Mouse (Mus musculus) MEL (cell line): Measurements from ENCODE around the gene Pde1b. TPM values are rescaled to one million over a fixed set of nuclear protein-coding genes. Genes with fewer than 3 reads are reported as not detected.

ENCODE experiments used
- DNase-seq: peaks from one replicate; pipeline ENCODE4 v3.0.0; 2011; ENCODE audit warnings: low read depth, low spot score
- H3K27ac ChIP-seq: 2 replicates; pipeline ENCODE4 v1.5.1; 2012; ENCODE audit warnings: low read depth, mild to moderate bottlenecking, control low read depth, low read length, moderate library complexity; ENCODE audit not compliant: control insufficient read depth
- H3K27me3 ChIP-seq, 2 experiments: fragments of 150-350 bp in 1 of 2; sonication (generic) in 1 of 2; 2 replicates each; pipeline ENCODE4 v1.6.1; 2012; ENCODE audit warnings: low read length in 2 of 2, mild to moderate bottlenecking in 2 of 2, improper control_type of control experiment in 1 of 2, moderate library complexity in 1 of 2; ENCODE audit not compliant: insufficient read depth in 2 of 2, control insufficient read depth in 1 of 2
- H3K36me3 ChIP-seq, 2 experiments: 2 replicates each; pipeline ENCODE4 v1.6.1; 2012 to 2014; ENCODE audit warnings: low read length in 2 of 2, improper control_type of control experiment in 1 of 2, inconsistent platforms in 1 of 2, mild to moderate bottlenecking in 1 of 2; ENCODE audit not compliant: insufficient read depth in 2 of 2, control insufficient read depth in 1 of 2
- H3K4me1 ChIP-seq, 2 experiments: fragments of 150-350 bp in 1 of 2; sonication (generic) in 1 of 2; 2 replicates each; pipeline ENCODE4 v1.6.1; 2012; ENCODE audit warnings: low read length in 2 of 2, improper control_type of control experiment in 1 of 2, mild to moderate bottlenecking in 1 of 2; ENCODE audit not compliant: insufficient read depth in 2 of 2, control insufficient read depth in 1 of 2
- H3K4me3 ChIP-seq, 2 experiments: fragments of 150-350 bp in 1 of 2; sonication (generic) in 1 of 2; 2 replicates each; pipeline ENCODE4 v1.5.1; 2012; ENCODE audit warnings: low read depth in 2 of 2, low read length in 2 of 2, mild to moderate bottlenecking in 2 of 2, moderate library complexity in 2 of 2, control low read depth in 1 of 2, improper control_type of control experiment in 1 of 2; ENCODE audit not compliant: control insufficient read depth in 1 of 2, insufficient read depth in 1 of 2
- H3K79me2 ChIP-seq: 2 replicates; pipeline ENCODE4 v1.6.1; 2012; ENCODE audit warnings: mild to moderate bottlenecking, low read length, moderate library complexity; ENCODE audit not compliant: control insufficient read depth, poor library complexity, insufficient read depth
- H3K9ac ChIP-seq: 2 replicates; pipeline ENCODE4 v1.6.1; 2012; ENCODE audit warnings: low read depth, mild to moderate bottlenecking, control low read depth, low read length, moderate library complexity; ENCODE audit not compliant: control insufficient read depth, poor library complexity, severe bottlenecking
- H3K9me3 ChIP-seq: fragments of 150-350 bp; sonication (generic); replicated peaks from 2 replicates; pipeline ENCODE4 v1.6.1; 2012; ENCODE audit warnings: mild to moderate bottlenecking, low read length, improper control_type of control experiment, moderate library complexity; ENCODE audit not compliant: insufficient read depth
- BHLHE40 ChIP-seq: IDR thresholded peaks from 2 replicates; pipeline ENCODE4 v1.6.1; 2012; ENCODE audit warnings: low read depth, mild to moderate bottlenecking, inconsistent platforms, low read length, improper control_type of control experiment, borderline replicate concordance
- CHD1 ChIP-seq: IDR thresholded peaks from 2 replicates; pipeline ENCODE4 v1.6.1; 2012; ENCODE audit warnings: low read depth, mild to moderate bottlenecking, inconsistent platforms, low read length, improper control_type of control experiment
- CTCF ChIP-seq, 3 experiments: IDR thresholded peaks in 2 of 3; conservative IDR thresholded peaks in 1 of 3; 2 replicates each; pipeline ENCODE4 v1.5.1; 2011 to 2012; ENCODE audit warnings: low read length in 3 of 3, low read depth in 2 of 3, mild to moderate bottlenecking in 2 of 3, improper control_type of control experiment in 1 of 3, inconsistent platforms in 1 of 3, mixed read lengths in 1 of 3, moderate library complexity in 1 of 3; ENCODE audit not compliant: control insufficient read depth in 1 of 3, insufficient read depth in 1 of 3, poor library complexity in 1 of 3, severe bottlenecking in 1 of 3
- E2F4 ChIP-seq: IDR thresholded peaks from 2 replicates; pipeline ENCODE4 v1.6.1; 2011; ENCODE audit warnings: low read depth, low read length, improper control_type of control experiment, borderline replicate concordance
- ELF1 ChIP-seq: IDR thresholded peaks from 2 replicates; pipeline ENCODE4 v1.6.1; 2014; ENCODE audit warnings: low read depth, mild to moderate bottlenecking, inconsistent platforms, low read length, improper control_type of control experiment, moderate library complexity
- EP300 ChIP-seq, 2 experiments: IDR thresholded peaks; 2 replicates each; pipeline ENCODE4 v1.6.1; 2011; ENCODE audit warnings: improper control_type of control experiment in 2 of 2, low read length in 2 of 2, low read depth in 1 of 2, mild to moderate bottlenecking in 1 of 2
- ETS1 ChIP-seq: IDR thresholded peaks from 2 replicates; pipeline ENCODE4 v1.6.1; 2012; ENCODE audit warnings: low read depth, mild to moderate bottlenecking, inconsistent platforms, low read length, improper control_type of control experiment, moderate library complexity
- GABPA ChIP-seq: IDR thresholded peaks from 2 replicates; pipeline ENCODE4 v1.6.1; 2012; ENCODE audit warnings: low read depth, mild to moderate bottlenecking, inconsistent platforms, low read length, improper control_type of control experiment, moderate library complexity
- HCFC1 ChIP-seq: IDR thresholded peaks from 2 replicates; pipeline ENCODE4 v1.6.1; 2012; ENCODE audit warnings: low read depth, mild to moderate bottlenecking, inconsistent platforms, low read length, improper control_type of control experiment, moderate library complexity
- KAT2A ChIP-seq: conservative IDR thresholded peaks from 2 replicates; pipeline ENCODE4 v1.6.1; 2012; ENCODE audit warnings: low read depth, low read length, improper control_type of control experiment, inconsistent platforms
- MAFK ChIP-seq: IDR thresholded peaks from 2 replicates; pipeline ENCODE4 v1.6.1; 2011; ENCODE audit warnings: low read depth, mild to moderate bottlenecking, low read length, improper control_type of control experiment, borderline replicate concordance
- MAX ChIP-seq: IDR thresholded peaks from 2 replicates; pipeline ENCODE4 v1.6.1; 2011; ENCODE audit warnings: low read length, improper control_type of control experiment
- POLR2A ChIP-seq, 2 experiments: IDR thresholded peaks; 2 replicates each; pipeline ENCODE4 v1.6.1; 2011 to 2012; ENCODE audit warnings: low read length in 2 of 2, mild to moderate bottlenecking in 2 of 2, control low read depth in 1 of 2, improper control_type of control experiment in 1 of 2, low read depth in 1 of 2, moderate library complexity in 1 of 2; ENCODE audit not compliant: control insufficient read depth in 1 of 2, insufficient read depth in 1 of 2, poor library complexity in 1 of 2
- POLR2AphosphoS2 ChIP-seq: IDR thresholded peaks from 2 replicates; pipeline ENCODE4 v1.6.1; 2011; ENCODE audit warnings: low read length, improper control_type of control experiment
- RAD21 ChIP-seq: IDR thresholded peaks from 2 replicates; pipeline ENCODE4 v1.6.1; 2011; ENCODE audit warnings: mild to moderate bottlenecking, low read depth, low read length, improper control_type of control experiment
- RCOR1 ChIP-seq: IDR thresholded peaks from 2 replicates; pipeline ENCODE4 v1.6.1; 2012; ENCODE audit warnings: low read depth, mild to moderate bottlenecking, inconsistent platforms, low read length, improper control_type of control experiment
- SMC3 ChIP-seq: IDR thresholded peaks from 2 replicates; pipeline ENCODE4 v1.6.1; 2011; ENCODE audit warnings: low read depth, low read length, improper control_type of control experiment
- TAL1 ChIP-seq: IDR thresholded peaks from 2 replicates; pipeline ENCODE4 v1.6.1; 2012; ENCODE audit warnings: mild to moderate bottlenecking, inconsistent platforms, low read length, moderate library complexity, mixed read lengths
- TBP ChIP-seq: IDR thresholded peaks from 2 replicates; pipeline ENCODE4 v1.8.0; 2011; ENCODE audit warnings: low read depth, low read length, improper control_type of control experiment
- TCF12 ChIP-seq: IDR thresholded peaks from 2 replicates; pipeline ENCODE4 v1.6.1; 2014; ENCODE audit warnings: low read depth, mild to moderate bottlenecking, inconsistent platforms, low read length, improper control_type of control experiment, moderate library complexity
- USF2 ChIP-seq, 2 experiments: IDR thresholded peaks; 2 replicates each; pipeline ENCODE4 v1.6.1; 2011 to 2012; ENCODE audit warnings: improper control_type of control experiment in 2 of 2, low read length in 2 of 2, borderline replicate concordance in 1 of 2, inconsistent platforms in 1 of 2, low read depth in 1 of 2, mild to moderate bottlenecking in 1 of 2; ENCODE audit not compliant: insufficient read depth in 1 of 2
- ZC3H11A ChIP-seq: IDR thresholded peaks from 2 replicates; pipeline ENCODE4 v1.6.1; 2012; ENCODE audit warnings: low read depth, mild to moderate bottlenecking, inconsistent platforms, low read length, improper control_type of control experiment
- ZKSCAN1 ChIP-seq: IDR thresholded peaks from 2 replicates; pipeline ENCODE4 v1.6.1; 2012; ENCODE audit warnings: low read depth, mild to moderate bottlenecking, inconsistent platforms, low read length, improper control_type of control experiment, moderate library complexity
- polyA plus RNA-seq, 2 experiments: library from polyadenylated mRNA; stranded (reverse) in 1 of 2; unstranded in 1 of 2; fragments of >175 nt in 1 of 2; fragments of >200 nt in 1 of 2; gene quantifications; 2 replicates each; pipeline versions ENCODE4 v1.2.1 to v1.2.4; 2012; ENCODE audit warnings: low replicate concordance in 2 of 2, low read depth in 1 of 2; ENCODE audit not compliant: insufficient read length in 2 of 2, insufficient read depth in 1 of 2, missing spikeins in 1 of 2
- total RNA-seq: library from RNA; depleted of rRNA; stranded (reverse); fragments of 300-350 nt; gene quantifications from 2 replicates; pipeline ENCODE4 v1.2.3, GENCODE M21; 2012

Gene Pde1b
- total and polyA plus RNA-seq, 3 experiments = 2.4 to 4.5 TPM; not detected in 1

DNA sequence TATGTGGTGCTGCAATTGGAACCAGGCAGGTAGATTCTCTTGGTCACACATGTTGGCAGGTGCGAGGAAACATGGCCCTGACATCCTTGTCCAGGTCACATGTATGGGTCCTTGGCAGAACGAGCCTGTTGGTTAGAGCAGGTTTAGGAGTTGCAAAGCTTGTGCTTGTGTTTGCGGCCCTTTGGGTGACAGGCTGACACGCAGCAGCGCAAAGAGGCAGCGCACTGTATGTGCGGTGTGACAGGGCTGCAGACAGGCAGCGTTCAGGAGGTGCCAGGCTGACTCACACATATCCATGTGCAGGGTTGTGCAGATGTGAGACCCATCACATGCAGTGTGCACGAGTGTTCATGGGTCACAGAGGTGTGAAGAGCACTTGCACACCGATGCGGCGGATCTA is 826 bp downstream of the Pde1b start:
- DNase-seq = no peak
- H3K27ac ChIP-seq = no peak overlapping the region
- no peak overlapping the region for H3K9ac ChIP-seq
- no peaks in the 10 kb centered on the region for H3K27me3 ChIP-seq
- no peaks in the 10 kb centered on the region; a peak in 1 of 4 replicates for H3K36me3 ChIP-seq
- no peaks in the 10 kb centered on the region for H3K79me2 ChIP-seq
- TF ChIP-seq POLR2A (IDR thresholded peaks at IDR 0.05; ENCODE audit: control insufficient read depth in 1 of 2, insufficient read depth in 1 of 2, low read depth in 1 of 2, low read length in 2 of 2, poor library complexity in 1 of 2) (no peak), USF2 (IDR thresholded peaks at IDR 0.05; ENCODE audit: borderline replicate concordance in 1 of 2, insufficient read depth in 1 of 2, low read depth in 1 of 2, low read length in 2 of 2) (no peak), TBP (no peak), E2F4 (no peak), MAFK (no peak), ZKSCAN1 (no peak), KAT2A (no peak), ZC3H11A (no peak), SMC3 (no peak), RAD21 (no peak), HCFC1 (no peak), TAL1 (no peak)
- no peaks in the 10 kb centered on the region for H3K9me3 ChIP-seq
- H3K4me1 ChIP-seq = no peaks in the 10 kb centered on the region
- no peak overlapping the region for H3K4me3 ChIP-seq

DNA sequence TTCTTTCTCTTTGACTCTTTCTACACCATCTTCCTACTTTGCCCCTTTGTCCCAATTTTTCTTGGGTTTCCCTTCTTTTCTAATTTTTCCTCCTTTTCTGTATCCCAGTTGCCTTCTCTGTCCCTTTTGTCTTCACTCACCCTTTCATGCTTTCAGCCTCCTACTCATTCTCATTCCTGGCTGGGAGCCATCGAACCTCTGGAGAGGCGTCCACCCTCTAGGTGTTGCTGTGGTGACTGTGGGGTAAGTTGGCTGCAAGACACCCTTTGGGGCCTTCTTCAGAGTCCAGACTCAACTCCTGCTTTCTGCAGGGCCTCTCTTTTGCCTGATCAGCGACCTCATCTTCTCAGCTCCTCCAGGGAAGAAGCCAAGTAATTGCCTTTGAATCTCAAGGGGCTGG is 6.5 kb downstream of the Pde1b start:
- no peak for TF ChIP-seq EP300 (IDR thresholded peaks at IDR 0.05; ENCODE audit: low read depth in 1 of 2, low read length in 2 of 2)

DNA sequence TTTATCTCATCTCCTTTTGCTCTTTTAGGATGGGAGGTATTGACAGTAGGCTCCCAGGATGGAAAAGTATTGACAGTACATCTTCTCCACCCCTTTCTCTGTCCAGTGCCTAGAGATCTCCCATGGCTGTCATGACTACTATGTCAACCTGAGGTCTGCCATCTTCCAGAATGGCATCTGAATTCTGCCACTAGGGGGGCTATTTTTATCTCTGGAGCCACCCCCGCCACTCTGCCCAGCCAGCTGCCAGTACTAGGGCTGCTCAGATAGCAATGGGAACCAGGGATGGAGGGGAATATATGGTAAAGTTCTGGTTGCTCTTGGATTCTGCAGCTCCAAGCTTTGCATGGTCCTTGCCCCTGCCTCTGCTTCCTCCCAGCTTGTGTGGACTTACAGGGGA is 8.8 kb downstream of the Pde1b start:
- Histone ChIP-seq H3K9me3 (no peaks in the 10 kb centered on the region), H3K4me1 (no peaks in the 10 kb centered on the region), H3K36me3 (no peaks in the 10 kb centered on the region), H3K79me2 (no peaks in the 10 kb centered on the region), H3K9ac (no peak overlapping the region), H3K4me3 (no peak overlapping the region), H3K27me3 (no peaks in the 10 kb centered on the region), H3K27ac (no peak overlapping the region)
- TF ChIP-seq CHD1 (no peak), SMC3 (no peak), POLR2A (IDR thresholded peaks at IDR 0.05; ENCODE audit: control insufficient read depth in 1 of 2, insufficient read depth in 1 of 2, low read depth in 1 of 2, low read length in 2 of 2, poor library complexity in 1 of 2) (no peak), RCOR1 (no peak), ELF1 (no peak), POLR2AphosphoS2 (no peak), TCF12 (no peak), CTCF (IDR thresholded peaks at IDR 0.05 in 2 of 3, conservative IDR thresholded peaks at IDR 0.05 in 1 of 3; ENCODE audit: control insufficient read depth in 1 of 3, insufficient read depth in 1 of 3, low read depth in 2 of 3, low read length in 3 of 3, poor library complexity in 1 of 3, severe bottlenecking in 1 of 3) (no peak), HCFC1 (no peak), ETS1 (no peak), EP300 (IDR thresholded peaks at IDR 0.05; ENCODE audit: low read depth in 1 of 2, low read length in 2 of 2) (no peak), ZC3H11A (no peak), BHLHE40 (no peak), GABPA (no peak), USF2 (IDR thresholded peaks at IDR 0.05; ENCODE audit: borderline replicate concordance in 1 of 2, insufficient read depth in 1 of 2, low read depth in 1 of 2, low read length in 2 of 2) (no peak), TAL1 (no peak), MAX (no peak), ZKSCAN1 (no peak)
- DNase-seq = no peak

More for the DNA sequence above, 6.5 kb downstream of the Pde1b start:
- no peak overlapping the region for H3K27ac ChIP-seq
- H3K79me2 ChIP-seq = no peaks in the 10 kb centered on the region
- H3K27me3 ChIP-seq = no peaks in the 10 kb centered on the region
- DNase-seq = no peak
- H3K4me1 ChIP-seq = no peaks in the 10 kb centered on the region
- H3K9ac ChIP-seq = no peak overlapping the region
- H3K36me3 ChIP-seq = no peaks in the 10 kb centered on the region
- no peak overlapping the region for H3K4me3 ChIP-seq
- H3K9me3 ChIP-seq = no peaks in the 10 kb centered on the region
